Mouse (Mus musculus) cerebellum, adult 2 months (tissue): ENCODE results near the gene Aldh6a1.

Source experiments
- CTCF ChIP-seq: fragments of 200-500 bp; IDR thresholded peaks from 2 replicates; pipeline ENCODE4 v1.5.1; 2011; ENCODE audit warnings: low read depth, mild to moderate bottlenecking, control low read depth, low read length, moderate library complexity, borderline replicate concordance; ENCODE audit not compliant: insufficient read depth
- POLR2A ChIP-seq: fragments of 200-500 bp; IDR thresholded peaks from 2 replicates; pipeline ENCODE4 v1.6.1; 2011; ENCODE audit warnings: low read length, control low read depth, borderline replicate concordance; ENCODE audit not compliant: insufficient read depth

- no peak for TF ChIP-seq CTCF
- no peak for TF ChIP-seq POLR2A
These were observed 26.8 kb downstream of the Aldh6a1 start for GRCm38 (mm10) chr12:84423990-84424389.
